11 mouse cellular contexts compared by ENCODE assay signal in the genomic region with DNA sequence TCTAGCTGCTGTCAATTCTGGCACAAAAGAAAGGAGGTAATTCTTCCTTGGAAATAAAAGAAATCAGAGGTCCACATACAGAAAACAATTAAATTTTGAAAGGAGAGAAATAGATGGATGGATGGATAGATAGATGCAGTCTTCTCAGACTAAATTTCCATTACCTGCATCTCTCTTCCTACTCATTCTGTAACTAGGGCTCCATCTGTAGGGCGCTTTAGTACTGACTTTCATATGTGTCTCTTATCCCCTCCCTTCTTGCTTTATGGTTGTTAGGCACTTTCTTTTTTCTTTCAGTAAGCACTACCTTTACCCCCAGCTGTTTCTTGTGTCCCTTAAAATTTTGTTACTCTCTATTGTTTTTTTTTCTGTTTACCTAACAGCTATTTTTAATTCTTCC.
A peak's percentile ranks its signal among the peaks of the same experiment; 100 is the strongest.
DNase-seq lines count a peak whose midpoint lies in the region; ATAC-seq and TF ChIP-seq lines count a peak whose summit lies in the region.
"Had no signal": no experiment of that assay in that cellular context is flagged by ENCODE, and none has a peak within 500 bp of the region (broad histone marks: within the 10 kb centered on the region; RNA-seq: fewer than 3 reads in every experiment).

No protein-coding gene starts in this region.

- 33% methylated on average over 1 of the region's 1 CpGs for WGBS in forebrain, embryonic 16.5 days
- 10% methylated on average over 1 of the region's 1 CpGs for WGBS in forebrain, embryonic 13.5 days
- 36% methylated on average over 1 of the region's 1 CpGs for WGBS in thymus, adult 2 months

- H3K27ac ChIP-seq in forebrain, embryonic 16.5 days (ENCODE audit: low read length): no peak overlapping the region
- no peak overlapping the region for H3K27ac ChIP-seq in forebrain, embryonic 13.5 days
- no peak overlapping the region for H3K27ac ChIP-seq in layer of hippocampus, adult 2 months
- no peak overlapping the region for H3K27ac ChIP-seq in thymus, adult 2 months (ENCODE audit: control insufficient read depth, insufficient read depth, low read length)
- H3K27ac ChIP-seq: heart, embryonic 15.5 days had no signal

- in situ Hi-C loops in Patski (cut with MboI; ENCODE audit: low pct_unique_long_range_greater_than_20kb): loop anchor here (10.0 kb wide), 1 partner anchor 1126 kb away; no protein-coding TSS in a partner anchor

- no peaks in the 10 kb centered on the region for H3K27me3 ChIP-seq in forebrain, embryonic 16.5 days (replicated peaks; ENCODE audit: control insufficient read depth, insufficient read depth, low read length)
- H3K27me3 ChIP-seq in forebrain, embryonic 13.5 days: no peaks in the 10 kb centered on the region
- peaks cover 87% of the 10 kb centered on the region for H3K27me3 ChIP-seq in Patski
- H3K27me3 ChIP-seq in thymus, adult 2 months (ENCODE audit: control insufficient read depth, insufficient read depth, low read length): no peaks in the 10 kb centered on the region
- H3K27me3 ChIP-seq: heart, embryonic 15.5 days had no signal

- peak in 1 of 2 experiments; percentile 2 for DNase-seq in layer of hippocampus, adult 2 months (ENCODE audit: low spot score in 2 of 2)
- no peak for DNase-seq in layer of hippocampus, postnatal 36 days
- DNase-seq in 416B (ENCODE audit: low read depth): peak; percentile 5
- no peak for DNase-seq in Patski (ENCODE audit: low read depth, low spot score)
- DNase-seq in adipocyte (ENCODE audit: low spot score): no peak
- DNase-seq in thymus, adult 2 months: no peak
- DNase-seq: lung, embryonic 14.5 days; thymus, adult 18-20 months had no signal

- POLR2A ChIA-PET in Patski (lab: Charles Lee): no interaction called here

- H3K4me2 ChIP-seq in forebrain, embryonic 16.5 days (ENCODE audit: low read length): no peak overlapping the region
- H3K4me2 ChIP-seq in forebrain, embryonic 13.5 days: no peak overlapping the region
- H3K4me2 ChIP-seq: heart, embryonic 15.5 days; lung, embryonic 14.5 days had no signal

- TF ChIP-seq POLR2A in thymus, adult 2 months (IDR thresholded peaks at IDR 0.05; ENCODE audit: control insufficient read depth, extremely low read depth, insufficient read depth, low read length, poor library complexity): no peak

- ATAC-seq in forebrain, embryonic 16.5 days: 0 out of 2 replicates have a peak, but pooled peaks have one; percentile 54
- no peak for ATAC-seq in forebrain, embryonic 13.5 days
- ATAC-seq in Patski: no peak

- CTCF ChIA-PET in Patski (lab: Charles Lee): interaction anchor here (1.0 kb wide), 1 partner anchor 1154 kb away, joined by 3 read pairs; no protein-coding TSS in a partner anchor

- H3K4me1 ChIP-seq in forebrain, embryonic 16.5 days (replicated peaks; ENCODE audit: control insufficient read depth, insufficient read depth, low read length): no peaks in the 10 kb centered on the region
- H3K4me1 ChIP-seq in forebrain, embryonic 13.5 days: no peaks in the 10 kb centered on the region
- no peaks in the 10 kb centered on the region for H3K4me1 ChIP-seq in thymus, adult 2 months (replicated peaks; ENCODE audit: control insufficient read depth, insufficient read depth, low read length)
- H3K4me1 ChIP-seq: heart, embryonic 15.5 days had no signal

- no peaks in the 10 kb centered on the region for H3K9me3 ChIP-seq in forebrain, embryonic 16.5 days (ENCODE audit: control insufficient read depth, low read length)
- H3K9me3 ChIP-seq in forebrain, embryonic 13.5 days (replicated peaks): no peaks in the 10 kb centered on the region
- H3K9me3 ChIP-seq: heart, embryonic 15.5 days had no signal

- H3K9ac ChIP-seq in forebrain, embryonic 16.5 days (replicated peaks; ENCODE audit: low read depth, low read length): no peak overlapping the region
- no peak overlapping the region for H3K9ac ChIP-seq in forebrain, embryonic 13.5 days
- H3K9ac ChIP-seq: heart, embryonic 15.5 days; lung, embryonic 14.5 days had no signal

- H3K4me3 ChIP-seq in forebrain, embryonic 16.5 days (replicated peaks; ENCODE audit: low read length): no peak overlapping the region
- no peak overlapping the region for H3K4me3 ChIP-seq in forebrain, embryonic 13.5 days
- H3K4me3 ChIP-seq in layer of hippocampus, adult 2 months: no peak overlapping the region
- no peak overlapping the region for H3K4me3 ChIP-seq in thymus, adult 2 months (ENCODE audit: control insufficient read depth, insufficient read depth, low read length)
- H3K4me3 ChIP-seq: heart, embryonic 15.5 days had no signal

- TF ChIP-seq CTCF in layer of hippocampus, adult 2 months (conservative IDR thresholded peaks at IDR 0.05): peak; percentile 71
- peak; percentile 45 for TF ChIP-seq CTCF in Patski (IDR thresholded peaks at IDR 0.05)
- TF ChIP-seq CTCF in thymus, adult 2 months (IDR thresholded peaks at IDR 0.05; ENCODE audit: borderline replicate concordance, control insufficient read depth, extremely low read depth, insufficient read depth, low read length, poor library complexity): no peak

- no peaks in the 10 kb centered on the region for H3K36me3 ChIP-seq in forebrain, embryonic 16.5 days (ENCODE audit: control insufficient read depth, insufficient read depth)
- no peaks in the 10 kb centered on the region for H3K36me3 ChIP-seq in forebrain, embryonic 13.5 days (ENCODE audit: poor library complexity, severe bottlenecking)
- no peaks in the 10 kb centered on the region for H3K36me3 ChIP-seq in thymus, adult 2 months (ENCODE audit: control insufficient read depth, insufficient read depth, low read length)
- H3K36me3 ChIP-seq: heart, embryonic 15.5 days had no signal
